Mouse (Mus musculus) thymus, adult 2 months (tissue): Measurements from ENCODE around the gene Acp7. TPM values are rescaled to one million over a fixed set of nuclear protein-coding genes. Genes with fewer than 3 reads are reported as not detected.
A peak's percentile ranks its signal among the peaks of the same experiment; 100 is the strongest.

ENCODE experiments used
- DNase-seq: peaks from one replicate; pipeline ENCODE4 v3.0.0; 2021
- H3K27ac ChIP-seq: fragments of 200-500 bp; 2 replicates; pipeline ENCODE4 v1.5.1; 2012; ENCODE audit warnings: low read length, control low read depth; ENCODE audit not compliant: control insufficient read depth, insufficient read depth
- H3K27me3 ChIP-seq: fragments of 200-500 bp; 2 replicates; pipeline ENCODE4 v1.6.1; 2012; ENCODE audit warnings: mild to moderate bottlenecking, low read length, moderate library complexity, mixed read lengths; ENCODE audit not compliant: control insufficient read depth, insufficient read depth
- H3K36me3 ChIP-seq: fragments of 200-500 bp; 2 replicates; pipeline ENCODE4 v1.6.1; 2012; ENCODE audit warnings: mild to moderate bottlenecking, low read length, moderate library complexity; ENCODE audit not compliant: control insufficient read depth, insufficient read depth
- H3K4me1 ChIP-seq: fragments of 200-500 bp; replicated peaks from 2 replicates; pipeline ENCODE4 v1.6.1; 2012; ENCODE audit warnings: low read length; ENCODE audit not compliant: control insufficient read depth, insufficient read depth
- H3K4me3 ChIP-seq: fragments of 200-500 bp; 2 replicates; pipeline ENCODE4 v1.5.1; 2012; ENCODE audit warnings: mild to moderate bottlenecking, low read length, control low read depth, moderate library complexity; ENCODE audit not compliant: control insufficient read depth, insufficient read depth
- CTCF ChIP-seq: fragments of 200-500 bp; IDR thresholded peaks from 2 replicates; pipeline ENCODE4 v1.5.1; 2012; ENCODE audit warnings: mild to moderate bottlenecking, control low read depth, low read length, moderate library complexity, borderline replicate concordance; ENCODE audit not compliant: control insufficient read depth, poor library complexity, insufficient read depth; ENCODE audit errors: extremely low read depth
- POLR2A ChIP-seq: fragments of 200-500 bp; IDR thresholded peaks from 2 replicates; pipeline ENCODE4 v1.6.1; 2012; ENCODE audit warnings: mild to moderate bottlenecking, low read length, control low read depth, moderate library complexity; ENCODE audit not compliant: control insufficient read depth, poor library complexity, insufficient read depth; ENCODE audit errors: extremely low read depth
- WGBS: fragments of 180-500 bp; shearing (Covaris S2); methylation state at CpG from one replicate; pipeline ENCODE4 v1.1.7; 2018; 5-methylcytosine and 5-hydroxymethylcytosine counted together
- polyA plus RNA-seq: library from polyadenylated mRNA; depleted of rRNA; stranded (reverse); fragments of >200 nt; gene quantifications from 2 replicates; pipeline ENCODE4 v1.2.3, GENCODE M21; 2012

The Acp7 gene
- polyA plus RNA-seq, 1 experiment: 0.69 TPM

GRCm38 (mm10) chr7:28671172-28671571 lies 40.0 kb upstream of the Acp7 start:
- DNase-seq: peak; percentile 53
- 6% methylated on average over 4 of the region's 4 CpGs for WGBS

GRCm38 (mm10) chr7:28665620-28666579 lies 34.8 kb upstream of the Acp7 start:
- Histone ChIP-seq H3K36me3 (no peaks in the 10 kb centered on the region), H3K27me3 (no peaks in the 10 kb centered on the region), H3K4me1 (peaks cover 20% of the 10 kb centered on the region), H3K27ac (no peak overlapping the region), H3K4me3 (no peak overlapping the region)
- 3% methylated on average over 15 of the region's 15 CpGs for WGBS
- DNase-seq: peak; percentile 19
- TF ChIP-seq POLR2A: no peak
- TF ChIP-seq CTCF: no peak

More at GRCm38 (mm10) chr7:28671172-28671571, 40.0 kb upstream of the Acp7 start:
- Histone ChIP-seq H3K27me3 (no peaks in the 10 kb centered on the region), H3K4me3 (no peak overlapping the region), H3K4me1 (peaks cover 18% of the 10 kb centered on the region), H3K27ac (peak overlapping the region; percentile 65), H3K36me3 (no peaks in the 10 kb centered on the region)
- TF ChIP-seq CTCF: no peak
- no peak for TF ChIP-seq POLR2A

- Histone ChIP-seq H3K27me3 (no peaks in the 10 kb centered on the region), H3K36me3 (no peaks in the 10 kb centered on the region), H3K4me3 (no peak overlapping the region), H3K27ac (no peak overlapping the region), H3K4me1 (no peaks in the 10 kb centered on the region)
- no peak for DNase-seq
- TF ChIP-seq POLR2A (no peak), CTCF (no peak)
- WGBS: 93% methylated on average over 4 of the region's 4 CpGs
Measured at GRCm38 (mm10) chr7:28656430-28656829, 25.3 kb upstream of the Acp7 start.

GRCm38 (mm10) chr7:28651157-28651556 lies 20.0 kb upstream of the Acp7 start:
- no peaks in the 10 kb centered on the region for H3K36me3 ChIP-seq
- H3K4me1 ChIP-seq: no peaks in the 10 kb centered on the region
- no peak overlapping the region for H3K4me3 ChIP-seq
- 92% methylated on average over 2 of the region's 2 CpGs for WGBS
- no peak overlapping the region for H3K27ac ChIP-seq
- H3K27me3 ChIP-seq: no peaks in the 10 kb centered on the region
- DNase-seq: peak; percentile 11
- TF ChIP-seq CTCF (no peak), POLR2A (no peak)

- WGBS: 64% methylated on average over 7 of the region's 7 CpGs
Measured at GRCm38 (mm10) chr7:28647016-28647415, 15.9 kb upstream of the Acp7 start.

GRCm38 (mm10) chr7:28645947-28646475 lies 14.9 kb upstream of the Acp7 start:
- Histone ChIP-seq H3K4me3 (no peak overlapping the region), H3K4me1 (no peaks in the 10 kb centered on the region), H3K27ac (no peak overlapping the region), H3K27me3 (no peaks in the 10 kb centered on the region), H3K36me3 (no peaks in the 10 kb centered on the region)
- no peak for TF ChIP-seq CTCF
- no peak for TF ChIP-seq POLR2A
- WGBS: 77% methylated on average over 2 of the region's 2 CpGs
- DNase-seq: no peak

More at GRCm38 (mm10) chr7:28647016-28647415, 15.9 kb upstream of the Acp7 start:
- TF ChIP-seq CTCF (no peak), POLR2A (no peak)
- Histone ChIP-seq H3K27me3 (no peaks in the 10 kb centered on the region), H3K4me3 (no peak overlapping the region), H3K4me1 (no peaks in the 10 kb centered on the region), H3K36me3 (no peaks in the 10 kb centered on the region), H3K27ac (no peak overlapping the region)
- DNase-seq: peak; percentile 10

GRCm38 (mm10) chr7:28645366-28645765 lies 14.2 kb upstream of the Acp7 start:
- DNase-seq: no peak

More at GRCm38 (mm10) chr7:28645366-28645765, 14.2 kb upstream of the Acp7 start:
- WGBS: 89% methylated on average over 6 of the region's 6 CpGs
- TF ChIP-seq POLR2A (no peak), CTCF (no peak)
- no peak overlapping the region for H3K4me3 ChIP-seq
- no peaks in the 10 kb centered on the region for H3K27me3 ChIP-seq
- no peaks in the 10 kb centered on the region for H3K36me3 ChIP-seq
- H3K4me1 ChIP-seq: no peaks in the 10 kb centered on the region
- no peak overlapping the region for H3K27ac ChIP-seq
